Mouse (Mus musculus) liver, embryonic 18 days (tissue): ENCODE data around the gene Dbh. TPM values are rescaled to one million over a fixed set of nuclear protein-coding genes. Genes with fewer than 3 reads are reported as not detected.

ENCODE experiments used
- polyA plus RNA-seq: library from polyadenylated mRNA; depleted of rRNA; stranded (reverse); fragments of >200 nt; gene quantifications from 2 replicates; pipeline ENCODE4 v1.2.3, GENCODE M21; 2012; rRNA removed

The Dbh gene
- 0.01 TPM in 1 of 2 replicates, not detected in the other for polyA plus RNA-seq

GRCm38 (mm10) chr2:27164796-27165590, at the start of gene Dbh:
Gene Dbh, plus strand, starts transcription at chr2:27165233.

GRCm38 (mm10) chr2:27141950-27142693, 22.9 kb upstream of the Dbh start, which contains the start of gene Fam163b:
Gene Fam163b, minus strand, starts transcription at chr2:27142491.

Other genes starting within 250 kb of the Dbh start
- gene Surf2, start 248.9 kb upstream of the Dbh start, polyA plus RNA-seq, result 18.9 and 19.1 TPM in 2 replicates
- gene Surf1, start 248.7 kb upstream of the Dbh start, polyA plus RNA-seq, result 28.3 and 28.7 TPM in 2 replicates
- gene Surf4, start 231.3 kb upstream of the Dbh start, polyA plus RNA-seq, result 82.5 and 83.9 TPM in 2 replicates
- 0.02 and 0.06 TPM in 2 replicates for gene Stkld1, start 231.2 kb upstream of the Dbh start, polyA plus RNA-seq
- gene Rexo4, start 200.8 kb upstream of the Dbh start, polyA plus RNA-seq, result 16.8 and 17.9 TPM in 2 replicates
- 2.7 and 3.2 TPM in 2 replicates for gene Adamts13, start 191.8 kb upstream of the Dbh start, polyA plus RNA-seq
- 24.3 and 25.3 TPM in 2 replicates for gene Cacfd1, start 155.3 kb upstream of the Dbh start, polyA plus RNA-seq
- gene Slc2a6, start 137.2 kb upstream of the Dbh start, polyA plus RNA-seq, result 0.36 and 0.44 TPM in 2 replicates
- 0.02 TPM in 1 of 2 replicates, not detected in the other for gene Mymk, start 93.1 kb upstream of the Dbh start, polyA plus RNA-seq
- 1.8 and 2.7 TPM in 2 replicates for gene Adamtsl2, start 85.9 kb upstream of the Dbh start, polyA plus RNA-seq
- gene Fam163b, start 22.7 kb upstream of the Dbh start, polyA plus RNA-seq, result 0.01 TPM in 1 of 2 replicates, not detected in the other
- 28.1 and 29.2 TPM in 2 replicates for gene Sardh, start 83.1 kb downstream of the Dbh start, polyA plus RNA-seq